Mouse (Mus musculus) heart, adult 10 weeks (tissue): ENCODE results near the gene Plpp1. TPM values are rescaled to one million over a fixed set of nuclear protein-coding genes. Genes with fewer than 3 reads are reported as not detected.

Experiments
- polyA plus RNA-seq: library from polyadenylated mRNA; stranded (reverse); fragments of 350-450 nt; fragmentation: Illumina TruSeq; extraction: RNeasy Lipid Tissue Mini Kit (QIAGEN cat#74804); gene quantifications from one replicate; pipeline ENCODE4 v1.2.3, GENCODE M21; 2014; ENCODE audit warnings: low read depth, low replicate concordance

Gene Plpp1
- polyA plus RNA-seq, result 83.8 TPM

DNA sequence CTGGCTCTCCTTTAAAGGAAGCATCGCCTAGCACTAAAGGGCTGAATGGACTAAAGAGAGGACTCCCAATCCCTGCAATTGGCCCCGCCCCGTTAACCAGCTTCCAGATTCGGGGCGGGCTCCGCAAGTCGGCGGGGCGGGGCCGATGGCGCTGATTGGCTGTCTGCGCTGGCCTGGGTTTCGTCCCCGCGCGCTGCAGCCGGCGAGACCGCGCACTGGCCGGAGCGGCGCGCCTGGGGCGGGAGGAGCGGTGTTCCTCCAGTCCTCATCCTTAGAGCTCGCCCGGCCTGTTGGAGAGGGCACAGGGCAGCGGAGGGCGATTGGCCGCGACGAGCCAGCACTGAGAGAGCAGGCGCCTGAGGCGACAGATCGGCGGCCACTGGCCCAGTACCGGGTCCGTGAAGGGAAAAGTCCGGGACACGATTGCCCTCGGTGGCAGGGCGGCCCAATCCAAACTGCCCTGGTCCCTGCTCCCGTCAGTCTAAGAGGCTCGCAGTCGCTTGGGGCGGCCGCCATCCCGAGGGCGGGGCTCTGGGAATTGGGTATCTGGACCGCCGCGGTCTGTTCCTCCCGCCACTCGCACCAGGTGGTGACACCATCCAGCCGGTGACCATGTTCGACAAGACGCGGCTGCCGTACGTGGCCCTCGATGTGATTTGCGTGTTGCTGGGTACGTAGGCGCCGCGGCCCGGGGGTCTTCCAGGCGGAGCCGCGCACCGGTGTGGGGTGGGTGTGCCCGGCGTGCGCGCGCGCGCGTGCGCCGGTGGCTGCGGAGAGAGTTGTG, at the start of gene Plpp1:
TSS of gene Plpp1 (plus strand) at position 196 of the 784 bp plus-strand sequence.

Other genes with a start within 250 kb of the Plpp1 start
- gene Il31ra, start 206.4 kb upstream of the Plpp1 start, polyA plus RNA-seq, result not detected
- gene Ddx4, start 148.3 kb upstream of the Plpp1 start, polyA plus RNA-seq, result 0.21 TPM
- 10.0 TPM for gene Slc38a9, start 140.0 kb upstream of the Plpp1 start, polyA plus RNA-seq
- gene Mtrex, start 126.6 kb downstream of the Plpp1 start, polyA plus RNA-seq, result 29.5 TPM
- gene Dhx29, start 126.7 kb downstream of the Plpp1 start, polyA plus RNA-seq, result 11.3 TPM
- not detected for gene Ccno, start 187.0 kb downstream of the Plpp1 start, polyA plus RNA-seq
- not detected for gene Mcidas, start 193.1 kb downstream of the Plpp1 start, polyA plus RNA-seq
- gene Cdc20b, start 234.3 kb downstream of the Plpp1 start, polyA plus RNA-seq, result not detected
- gene Gpx8, start 245.6 kb downstream of the Plpp1 start, polyA plus RNA-seq, result 45.1 TPM